Mouse (Mus musculus) ES-Bruce4 (cell line): ENCODE data around the gene Lrrc39. TPM values are rescaled to one million over a fixed set of nuclear protein-coding genes. Genes with fewer than 3 reads are reported as not detected.

ENCODE experiments used
- H3K27ac ChIP-seq: 2 replicates; pipeline ENCODE4 v1.5.1; 2012; ENCODE audit warnings: low read length, inconsistent platforms; ENCODE audit not compliant: insufficient read depth
- H3K27me3 ChIP-seq: 2 replicates; pipeline ENCODE4 v1.6.1; 2012; ENCODE audit warnings: mild to moderate bottlenecking, low read length, inconsistent platforms; ENCODE audit not compliant: control insufficient read depth, poor library complexity, insufficient read depth, severe bottlenecking
- H3K36me3 ChIP-seq: 2 replicates; pipeline ENCODE4 v1.6.1; 2012; ENCODE audit warnings: inconsistent platforms, mild to moderate bottlenecking, low read length, moderate library complexity; ENCODE audit not compliant: control insufficient read depth, poor library complexity, insufficient read depth, severe bottlenecking
- H3K4me1 ChIP-seq: one replicate; pipeline ENCODE4 v1.8.1; 2011; ENCODE audit warnings: low read length; ENCODE audit not compliant: control insufficient read depth, insufficient read depth
- H3K4me3 ChIP-seq: 2 replicates; pipeline ENCODE4 v1.5.1; 2011; ENCODE audit warnings: low read depth, mild to moderate bottlenecking, low read length
- H3K9ac ChIP-seq: 2 replicates; pipeline ENCODE4 v1.6.1; 2012; ENCODE audit warnings: low read depth, mild to moderate bottlenecking, inconsistent platforms; ENCODE audit not compliant: poor library complexity, severe bottlenecking
- H3K9me3 ChIP-seq: replicated peaks from 2 replicates; pipeline ENCODE4 v1.6.1; 2012; ENCODE audit warnings: mild to moderate bottlenecking, low read length, inconsistent platforms; ENCODE audit not compliant: control insufficient read depth, poor library complexity, insufficient read depth, severe bottlenecking
- CTCF ChIP-seq: IDR thresholded peaks from one replicate; pipeline ENCODE4 v1.8.1; 2011; ENCODE audit warnings: low read depth, low read length
- EP300 ChIP-seq: IDR thresholded peaks from 2 replicates; pipeline ENCODE4 v1.6.1; 2011; ENCODE audit warnings: low read depth, low read length; ENCODE audit not compliant: insufficient read depth
- POLR2A ChIP-seq: IDR thresholded peaks from one replicate; pipeline ENCODE4 v1.8.1; 2011; ENCODE audit warnings: low read length; ENCODE audit not compliant: insufficient read depth
- polyA plus RNA-seq: library from polyadenylated mRNA; stranded (reverse); fragments of >200 nt; gene quantifications from 2 replicates; pipeline ENCODE4 v1.2.4, GENCODE M21; 2011; ENCODE audit warnings: low read depth; ENCODE audit not compliant: missing spikeins, insufficient read depth, insufficient read length

The Lrrc39 gene
- polyA plus RNA-seq: 0.19 TPM in 1 of 2 replicates, not detected in the other

- H3K9ac ChIP-seq: no peak within 1 kb of the TSS
- no peaks in the 10 kb centered on the region; the same call in 1 of the 2 replicates for H3K9me3 ChIP-seq
- H3K36me3 ChIP-seq: no peaks in the 10 kb centered on the region
- TF ChIP-seq CTCF (no peak), EP300 (no peak), POLR2A (no peak)
- H3K4me1 ChIP-seq: no peaks in the 10 kb centered on the region
- no peak within 1 kb of the TSS for H3K27ac ChIP-seq
- H3K27me3 ChIP-seq: no peaks in the 10 kb centered on the region
- no peak within 1 kb of the TSS for H3K4me3 ChIP-seq
Measured at GRCm38 (mm10) chr3:116562408-116563094, at the start of gene Lrrc39. Gene Lrrc39 (plus strand): TSS chr3:116562973.

DNA sequence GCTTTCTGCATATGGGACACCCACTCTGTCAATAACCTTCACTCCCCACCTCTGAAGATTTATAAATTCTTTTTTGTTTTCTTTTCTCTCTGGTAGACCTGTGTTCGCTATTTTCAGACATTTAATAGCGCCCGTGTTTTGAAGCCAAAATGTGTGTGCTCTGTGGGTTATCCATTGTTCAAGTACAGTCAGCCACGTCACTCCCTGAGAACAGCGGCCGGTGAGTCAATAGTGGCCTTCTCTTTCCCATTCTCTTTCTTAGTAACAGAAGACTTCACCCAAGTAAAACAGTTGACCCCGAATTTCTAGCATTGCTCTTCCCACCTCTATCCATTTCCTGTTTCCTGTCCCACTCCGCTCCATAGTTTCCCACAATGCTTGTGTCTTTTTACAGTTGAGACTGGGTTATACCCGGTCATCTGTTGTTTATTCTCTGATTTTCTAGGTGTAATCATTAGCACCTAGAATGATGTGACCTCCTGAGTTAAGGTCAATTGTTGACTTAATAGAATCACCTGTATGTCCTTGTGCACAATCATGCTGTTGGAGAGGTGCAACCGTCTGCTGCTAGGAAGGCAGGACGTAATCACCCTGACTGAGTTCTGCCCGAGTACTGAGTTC is 42.5 kb upstream of the Lrrc39 start:
- Histone ChIP-seq H3K27ac (no peak overlapping the region), H3K36me3 (no peaks in the 10 kb centered on the region; the same call in 1 of the 2 replicates), H3K4me3 (no peak overlapping the region), H3K9ac (no peak overlapping the region), H3K27me3 (no peaks in the 10 kb centered on the region), H3K9me3 (no peaks in the 10 kb centered on the region), H3K4me1 (no peaks in the 10 kb centered on the region)
- no peak for TF ChIP-seq CTCF
- no peak for TF ChIP-seq EP300
- TF ChIP-seq POLR2A: no peak

DNA sequence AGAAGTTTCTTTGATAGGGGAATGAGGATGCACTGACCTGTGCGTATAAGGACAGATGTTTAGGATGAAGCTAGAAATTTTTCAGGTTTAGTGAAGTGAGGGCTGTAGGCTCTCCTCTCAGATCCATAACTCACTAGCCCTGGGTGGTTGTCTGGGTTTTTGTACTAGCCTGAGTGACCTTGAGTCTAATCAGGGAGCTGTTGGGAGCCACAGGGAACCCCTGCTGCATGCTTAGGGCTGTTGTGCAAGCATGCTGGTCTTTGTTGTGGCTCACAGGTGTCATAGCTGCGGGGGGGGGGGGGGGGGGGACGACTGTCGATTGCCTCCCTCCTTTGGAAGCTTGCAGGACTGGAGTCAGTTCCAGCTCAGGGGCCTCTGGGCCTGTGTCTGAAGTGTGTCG is 33.0 kb upstream of the Lrrc39 start:
- H3K9ac ChIP-seq: no peak overlapping the region

GRCm38 (mm10) chr3:116530826-116531225 is 31.9 kb upstream of the Lrrc39 start:
- no peak overlapping the region for H3K9ac ChIP-seq
- H3K9me3 ChIP-seq: no peaks in the 10 kb centered on the region
- TF ChIP-seq POLR2A (no peak), CTCF (no peak), EP300 (no peak)
- no peak overlapping the region for H3K27ac ChIP-seq
- H3K4me1 ChIP-seq: no peaks in the 10 kb centered on the region
- peaks cover 10% of the 10 kb centered on the region for H3K36me3 ChIP-seq
- H3K27me3 ChIP-seq: no peaks in the 10 kb centered on the region
- H3K4me3 ChIP-seq: no peak overlapping the region

More for the DNA sequence above, 33.0 kb upstream of the Lrrc39 start:
- Histone ChIP-seq H3K9me3 (no peaks in the 10 kb centered on the region), H3K27ac (0 out of 2 replicates have a peak overlapping the region, but pooled peaks have one; percentile 6), H3K36me3 (peaks cover 6% of the 10 kb centered on the region), H3K4me3 (no peak overlapping the region), H3K27me3 (no peaks in the 10 kb centered on the region), H3K4me1 (no peaks in the 10 kb centered on the region)
- TF ChIP-seq CTCF (no peak), EP300 (no peak), POLR2A (no peak)

- TF ChIP-seq EP300 (no peak), CTCF (no peak), POLR2A (no peak)
- no peaks in the 10 kb centered on the region for H3K4me1 ChIP-seq
- H3K9ac ChIP-seq: no peak overlapping the region
- H3K36me3 ChIP-seq: peaks cover 18% of the 10 kb centered on the region
- H3K27ac ChIP-seq: no peak overlapping the region
- no peak overlapping the region for H3K4me3 ChIP-seq
- no peaks in the 10 kb centered on the region for H3K9me3 ChIP-seq
- H3K27me3 ChIP-seq: no peaks in the 10 kb centered on the region
Measured at GRCm38 (mm10) chr3:116536428-116537199, 26.2 kb upstream of the Lrrc39 start.

DNA sequence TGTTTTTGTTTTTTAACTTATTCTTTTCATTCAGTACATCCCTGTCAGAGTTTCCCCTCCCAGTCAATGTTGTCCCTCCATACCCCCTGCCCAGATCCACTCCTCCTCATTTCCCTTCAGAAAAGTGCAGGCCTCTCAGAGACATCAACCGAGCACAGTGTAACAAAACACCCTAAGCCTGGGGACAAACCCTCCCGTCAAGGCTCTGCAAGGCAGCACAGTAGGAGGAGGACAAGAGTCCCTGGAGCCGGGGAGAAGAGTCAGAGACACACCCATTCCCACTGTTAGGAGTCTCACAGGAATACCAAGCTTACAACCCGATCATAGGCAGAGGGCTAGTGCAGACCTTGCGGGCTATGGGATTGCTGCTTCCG is 25.6 kb upstream of the Lrrc39 start:
- Histone ChIP-seq H3K36me3 (peaks cover 18% of the 10 kb centered on the region), H3K27ac (no peak overlapping the region), H3K9ac (no peak overlapping the region), H3K4me3 (no peak overlapping the region), H3K27me3 (no peaks in the 10 kb centered on the region), H3K9me3 (no peaks in the 10 kb centered on the region), H3K4me1 (no peaks in the 10 kb centered on the region)
- TF ChIP-seq POLR2A (no peak), EP300 (no peak), CTCF (no peak)
